Mouse (Mus musculus): Measurements from ENCODE around the gene Deup1. TPM values are rescaled to one million over a fixed set of nuclear protein-coding genes. Genes with fewer than 3 reads are reported as not detected.
"Not testable (repeated sequence)": the region's sequence is repeated elsewhere in the genome, so short reads cannot be mapped to it uniquely, and the experiment has no call there.

Deup1 gene
- total RNA-seq, 4 experiments from 2014 or later, result 0.19 to 0.43 (median 0.24) TPM; not detected in 1

DNA sequence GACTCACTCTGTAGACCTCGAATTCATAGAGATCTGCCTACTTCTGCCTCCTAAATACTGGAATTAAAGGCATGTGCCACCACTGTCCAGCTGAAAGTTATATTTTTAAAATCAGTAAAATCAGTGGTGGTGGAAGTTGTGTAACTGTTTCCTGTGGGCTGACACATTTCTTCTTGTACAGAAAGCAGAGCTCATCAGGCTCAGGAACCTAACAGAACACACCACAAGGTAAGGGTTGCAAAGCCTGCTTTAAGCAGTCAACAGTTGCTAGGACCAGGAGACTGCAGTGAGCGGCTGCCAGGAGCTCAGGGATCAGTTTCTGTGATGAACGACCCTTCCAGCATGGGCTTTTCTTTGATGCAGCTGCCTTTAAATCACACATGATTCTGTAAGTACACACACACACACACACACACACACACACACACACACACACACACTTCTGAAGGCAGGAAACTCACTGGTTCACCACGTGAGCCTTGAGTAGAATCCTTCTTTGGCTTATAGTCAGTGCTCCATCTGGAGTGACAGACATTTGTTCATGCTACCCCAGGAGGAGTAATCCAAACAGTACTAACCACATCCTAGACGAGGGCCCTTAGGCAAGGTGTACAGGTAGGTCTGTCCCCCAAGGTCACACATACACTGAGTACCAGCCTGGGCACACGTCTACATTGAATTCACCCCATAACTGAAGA is 40.4 kb downstream of the Deup1 start:
- DNase-seq, result no peak

- no peak for DNase-seq
Measured at GRCm38 (mm10) chr9:15585956-15586355, 41.8 kb downstream of the Deup1 start.

GRCm38 (mm10) chr9:15584209-15584608 is 43.5 kb downstream of the Deup1 start:
- no peak for DNase-seq

GRCm38 (mm10) chr9:15582026-15582425 is 45.7 kb downstream of the Deup1 start:
- no peak for DNase-seq

DNA sequence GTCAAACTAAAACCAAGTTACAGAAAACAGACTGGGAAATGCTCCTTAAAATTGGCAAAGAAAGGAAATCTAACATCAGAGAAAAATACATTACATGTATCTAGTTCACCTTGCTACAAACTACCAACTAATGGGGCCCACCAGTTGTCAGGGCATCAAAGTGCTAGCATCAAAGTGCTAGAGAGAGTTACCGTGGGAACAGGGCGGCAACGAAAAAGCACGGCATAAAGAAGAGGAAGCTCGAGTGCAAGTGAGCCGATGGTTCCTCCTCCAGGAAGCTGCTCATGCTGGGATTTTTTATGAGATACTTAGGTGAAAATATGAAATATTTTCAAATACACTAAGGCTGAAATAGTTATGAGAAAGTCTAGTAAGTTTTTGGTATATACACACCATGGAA is 47.6 kb downstream of the Deup1 start:
- DNase-seq, result no peak

DNA sequence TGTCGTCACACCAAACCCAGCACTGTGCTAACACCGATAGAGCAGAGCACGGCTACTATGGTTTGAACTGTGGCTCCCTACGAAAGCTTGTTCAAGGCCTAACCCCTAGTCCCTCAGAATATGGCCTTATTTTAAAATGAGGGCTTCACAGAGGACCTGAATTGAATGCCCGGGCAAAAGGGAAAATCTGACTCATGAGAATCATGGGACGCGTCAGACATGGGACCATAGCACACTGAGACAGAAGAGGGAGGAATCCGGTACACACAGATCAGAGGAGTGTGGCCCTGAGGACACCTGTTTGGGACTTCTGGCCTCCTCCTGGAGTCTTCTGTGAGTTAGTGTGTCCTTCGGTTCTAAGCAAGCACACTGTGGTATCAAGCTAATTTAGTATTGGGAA is 48.8 kb downstream of the Deup1 start:
- DNase-seq, result no peak

- no peak for DNase-seq
Measured at GRCm38 (mm10) chr9:15578427-15578826, 49.3 kb downstream of the Deup1 start.

GRCm38 (mm10) chr9:15574750-15575454 is 52.8 kb downstream of the Deup1 start:
- DNase-seq, result no peak

GRCm38 (mm10) chr9:15562353-15562752 is 65.4 kb downstream of the Deup1 start:
- no peak for DNase-seq

GRCm38 (mm10) chr9:15560451-15560850 is 67.3 kb downstream of the Deup1 start:
- DNase-seq, result no peak

DNA sequence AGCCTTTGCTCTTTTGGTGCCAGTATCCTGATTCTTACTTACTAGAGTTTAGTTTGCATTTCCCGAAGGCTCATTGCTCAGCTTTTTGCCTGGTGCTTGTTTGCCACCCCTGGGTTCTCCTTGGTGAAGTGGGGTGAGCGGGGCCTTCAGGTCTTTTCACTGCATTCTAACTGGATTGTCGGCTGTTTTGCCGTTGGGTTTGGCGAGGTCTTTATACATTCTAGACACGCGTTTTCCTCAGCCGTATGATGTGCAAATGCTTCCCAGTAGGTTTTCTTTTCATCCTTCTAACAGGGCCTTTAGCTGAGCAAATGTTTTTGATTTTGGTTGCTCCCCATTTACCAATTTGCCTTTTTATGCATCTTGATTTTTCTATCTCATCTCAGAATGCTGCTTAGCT is 74.4 kb downstream of the Deup1 start:
- no peak for DNase-seq

DNA sequence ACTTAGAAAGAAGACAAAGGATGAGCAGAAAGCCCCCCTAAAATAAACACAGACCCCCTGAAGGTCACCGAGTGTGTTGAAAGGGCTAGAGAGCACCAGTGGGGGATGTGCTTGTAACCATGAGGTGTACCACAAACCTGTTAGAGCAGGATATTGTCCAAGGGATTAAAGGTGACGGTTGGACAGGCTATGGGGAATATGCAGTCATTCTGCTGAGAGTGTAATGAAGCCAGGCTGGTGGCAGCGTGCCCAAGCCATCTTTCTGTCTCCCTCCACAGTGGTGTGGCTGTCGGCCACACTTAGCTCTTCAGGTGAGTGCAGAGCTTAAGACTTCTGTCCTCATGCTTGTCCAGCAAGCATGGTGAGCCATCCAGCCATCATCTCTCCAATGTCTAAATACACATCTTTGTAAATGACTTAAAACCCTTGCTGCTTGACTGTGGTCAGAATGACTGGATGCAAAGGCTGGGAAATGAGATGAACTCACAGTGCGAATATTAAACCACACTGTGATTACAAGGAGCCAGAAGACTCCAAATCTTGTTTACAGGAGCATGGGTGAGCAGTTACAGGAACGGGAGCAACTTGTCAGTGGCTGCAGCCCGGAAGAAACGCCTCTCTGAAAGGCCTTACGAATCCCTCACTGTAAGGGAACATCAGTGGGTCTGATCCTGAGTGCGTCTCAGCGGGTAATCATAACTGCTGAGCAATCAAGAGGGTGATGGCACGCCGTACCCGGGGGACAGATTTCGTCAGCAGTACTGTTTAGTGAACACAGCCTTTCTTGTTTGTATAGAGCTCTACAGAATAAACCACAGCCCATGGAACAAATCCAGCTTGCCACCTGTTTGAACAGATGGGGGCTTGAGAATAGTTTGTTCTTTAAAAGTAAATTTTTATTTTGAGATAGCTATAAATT is 75.5 kb downstream of the Deup1 start:
- no peak for DNase-seq

- DNase-seq, result not testable (repeated sequence)
Measured at GRCm38 (mm10) chr9:15551073-15551472, 76.7 kb downstream of the Deup1 start.

- DNase-seq, result no peak
Measured at GRCm38 (mm10) chr9:15550461-15550961, 77.2 kb downstream of the Deup1 start.

- DNase-seq, result no peak
Measured at GRCm38 (mm10) chr9:15541735-15542354, 85.9 kb downstream of the Deup1 start.

DNA sequence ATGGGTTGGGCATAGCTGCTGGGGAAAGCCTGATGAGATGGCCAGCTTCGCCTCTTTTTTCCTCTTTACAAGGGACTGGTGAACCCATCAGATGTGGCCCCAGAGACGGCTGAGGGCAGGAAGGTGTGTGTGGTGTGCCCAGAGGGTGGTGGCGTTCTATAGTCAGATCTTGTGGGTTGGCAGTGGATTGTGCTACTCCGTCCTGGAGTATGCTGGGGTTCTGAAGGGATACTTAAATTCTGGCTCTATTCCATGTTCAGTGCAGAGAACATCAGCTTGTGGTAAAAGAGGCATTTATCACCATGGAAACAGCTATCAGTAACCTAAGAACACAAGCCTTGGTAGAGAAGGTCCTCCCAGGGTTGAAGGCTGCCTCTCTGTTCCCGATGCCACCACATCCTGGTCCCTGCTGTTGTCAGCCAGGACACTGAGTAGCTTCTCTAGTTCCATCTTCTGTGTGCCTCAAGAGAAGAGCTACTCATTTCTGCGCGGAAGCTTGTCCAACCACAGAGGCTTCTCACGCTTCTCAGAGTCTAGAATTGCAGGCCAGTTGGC is 88.7 kb downstream of the Deup1 start:
- no peak for DNase-seq

DNA sequence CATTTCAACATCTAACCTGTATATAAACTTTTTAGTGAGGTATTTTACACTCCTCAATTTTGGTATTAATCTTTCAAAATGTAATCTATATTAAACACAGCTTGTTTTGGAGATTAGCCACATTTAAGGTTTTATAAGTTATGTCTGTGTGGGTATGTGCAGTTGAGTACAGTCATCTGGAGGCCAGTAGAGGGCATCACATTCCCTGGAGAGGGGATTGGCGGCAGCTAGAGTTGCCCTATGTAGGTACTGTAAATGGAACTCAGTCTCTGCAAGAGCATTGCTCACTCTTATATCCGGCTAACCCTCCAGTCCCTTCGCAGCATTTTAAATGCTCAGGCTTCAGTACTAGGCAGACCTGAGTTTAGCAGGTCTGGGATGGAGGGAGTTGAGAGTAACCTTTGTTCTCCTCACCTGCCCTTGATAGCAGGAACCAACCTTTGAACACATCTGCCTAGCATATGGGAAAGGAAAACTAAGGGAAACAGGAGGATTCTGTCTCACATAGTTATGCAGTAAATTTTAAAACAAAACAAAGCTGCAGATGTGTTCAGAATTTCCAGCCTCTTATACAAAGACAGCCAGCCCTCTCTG is 90.2 kb downstream of the Deup1 start:
- no peak for DNase-seq

DNA sequence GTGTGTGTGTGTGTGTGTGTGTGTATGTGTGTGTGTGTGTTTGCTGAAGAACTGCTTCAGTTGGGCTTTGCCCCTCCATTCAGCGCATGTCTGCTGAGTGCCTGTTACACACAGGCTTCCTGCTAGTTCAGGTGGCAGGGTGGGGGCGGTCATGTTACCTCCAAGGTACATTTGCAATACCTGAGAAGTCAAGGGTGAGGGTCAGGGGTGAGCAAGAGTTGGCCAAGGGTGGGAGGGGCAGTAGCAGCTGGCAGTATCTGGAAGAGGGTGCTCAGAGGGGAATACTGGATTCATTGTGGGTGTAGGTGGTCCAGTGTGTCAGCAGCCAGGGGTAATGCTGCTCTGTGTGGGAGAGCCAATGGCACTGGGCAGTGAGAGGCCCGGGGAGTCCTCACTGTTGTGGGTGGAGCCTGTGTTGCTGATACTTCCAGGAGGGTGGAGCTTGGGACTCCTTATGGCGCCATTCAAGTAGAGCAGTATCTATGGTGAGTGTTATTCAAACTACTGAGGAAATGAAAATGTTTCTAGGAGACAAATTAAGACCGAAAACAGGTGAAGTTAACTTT is 90.8 kb downstream of the Deup1 start:
- no peak for DNase-seq

- DNase-seq, result no peak
Measured at GRCm38 (mm10) chr9:15535418-15535817, 92.3 kb downstream of the Deup1 start.

GRCm38 (mm10) chr9:15534110-15534509 is 93.6 kb downstream of the Deup1 start:
- DNase-seq, result no peak

DNA sequence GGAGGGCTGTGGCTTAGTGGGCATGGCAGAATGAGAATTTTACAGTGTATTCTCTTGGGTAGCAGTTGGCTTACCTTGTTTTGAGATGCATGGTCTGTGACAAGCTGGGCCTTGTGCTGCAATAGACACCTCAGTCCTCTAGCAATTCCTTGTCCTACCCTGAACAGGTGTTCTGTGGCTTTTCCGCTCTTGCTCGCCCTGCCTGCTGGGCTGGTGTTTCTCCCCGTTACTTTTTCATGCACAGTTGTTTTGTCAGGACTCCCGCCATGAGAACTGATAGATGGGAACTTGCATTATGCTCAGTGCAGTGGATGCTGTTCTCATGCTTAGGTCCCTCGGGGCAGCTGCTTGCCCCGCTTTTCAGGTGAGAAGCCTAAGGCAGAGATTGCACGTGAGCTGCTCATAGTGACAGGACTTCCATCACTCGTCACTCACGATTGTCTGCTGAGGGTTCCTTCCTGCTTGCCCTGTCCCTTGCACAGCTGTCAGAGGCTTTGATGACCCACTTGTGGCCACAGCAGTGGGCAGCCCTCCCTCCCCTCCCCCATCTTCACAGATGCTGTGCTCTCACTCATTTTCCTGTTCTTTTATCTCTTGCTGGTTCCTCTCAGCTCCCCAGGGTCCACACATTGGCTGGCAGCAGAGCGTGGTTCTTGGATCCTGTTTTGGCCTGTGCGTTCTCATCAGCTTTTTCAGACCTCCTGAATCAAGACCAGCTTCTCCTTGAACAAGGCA is 94.2 kb downstream of the Deup1 start:
- DNase-seq, result no peak

Measured in adrenal gland, adult 8-10 months (tissue).